Mouse (Mus musculus) spleen, postnatal 4 days (tissue): Measurements from ENCODE around the gene Il12rb2.

Experiments used
- DNase-seq, 2 experiments: peaks; one replicate each; pipeline ENCODE4 v3.0.0; 2022; ENCODE audit warnings: low spot score in 2 of 2

Il12rb2 gene

DNA sequence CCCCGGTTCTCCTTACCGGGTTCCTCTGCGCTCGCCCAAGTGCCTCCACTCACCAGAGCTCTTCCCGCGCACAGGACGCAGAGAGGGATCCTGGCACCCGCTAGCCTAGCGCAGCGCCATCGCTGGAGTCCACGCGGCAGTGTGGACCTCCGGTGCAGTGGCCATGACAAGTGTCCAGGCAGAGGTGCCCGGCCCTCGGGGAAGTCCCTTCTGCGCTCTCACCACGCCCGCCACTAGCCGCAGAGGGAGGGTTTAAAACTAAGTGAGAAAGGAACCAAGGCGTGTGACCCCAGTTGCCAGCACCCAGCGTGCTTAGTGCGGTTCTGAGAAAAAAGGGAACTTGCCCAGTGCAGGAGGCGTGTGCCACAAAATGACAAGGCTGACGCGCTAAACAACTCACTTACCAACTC lies at the start of gene Il12rb2:
Gene Il12rb2, minus strand, starts transcription at position 207 of the 410 bp plus-strand sequence.
- DNase-seq: peak; percentile 21 to 62

DNA sequence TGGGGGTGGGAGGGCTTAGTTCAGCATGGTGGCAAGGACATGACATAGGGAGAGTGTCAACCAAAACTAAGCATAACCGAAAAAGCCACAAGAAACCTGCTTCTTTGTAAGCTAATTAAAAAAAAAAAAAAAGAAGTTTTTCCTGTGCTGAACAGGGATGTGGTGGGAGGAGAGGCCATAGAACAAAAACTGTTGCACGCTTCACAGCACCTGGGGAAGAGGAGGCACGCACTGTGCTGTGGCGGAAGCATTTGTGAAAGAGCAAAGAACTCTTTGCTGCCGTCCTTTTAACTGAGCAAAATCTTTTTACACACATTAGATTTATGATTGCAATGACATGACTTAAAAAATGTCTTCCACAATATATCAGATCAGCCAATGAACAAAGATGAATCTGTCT lies 45.8 kb upstream of the Il12rb2 start:
- DNase-seq: no peak

DNA sequence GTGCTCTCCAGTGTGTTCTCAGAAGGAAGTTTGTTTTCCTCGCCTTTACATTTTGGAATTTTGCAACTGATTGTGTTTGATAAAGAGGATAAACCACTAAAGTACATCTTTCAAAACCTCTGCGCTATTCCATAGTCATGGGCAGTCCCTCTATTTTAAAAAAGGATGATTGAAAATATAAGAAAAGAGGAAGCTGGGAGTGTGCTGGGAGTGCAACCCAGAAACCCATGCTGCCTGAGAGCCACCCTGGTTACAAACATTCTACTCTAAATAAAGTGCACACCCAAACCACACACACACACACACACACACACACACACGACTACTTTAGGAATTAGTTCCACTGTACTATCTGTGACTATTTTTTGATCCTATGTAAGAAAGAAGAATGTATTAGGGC lies 40.6 kb upstream of the Il12rb2 start:
- DNase-seq: no peak

DNA sequence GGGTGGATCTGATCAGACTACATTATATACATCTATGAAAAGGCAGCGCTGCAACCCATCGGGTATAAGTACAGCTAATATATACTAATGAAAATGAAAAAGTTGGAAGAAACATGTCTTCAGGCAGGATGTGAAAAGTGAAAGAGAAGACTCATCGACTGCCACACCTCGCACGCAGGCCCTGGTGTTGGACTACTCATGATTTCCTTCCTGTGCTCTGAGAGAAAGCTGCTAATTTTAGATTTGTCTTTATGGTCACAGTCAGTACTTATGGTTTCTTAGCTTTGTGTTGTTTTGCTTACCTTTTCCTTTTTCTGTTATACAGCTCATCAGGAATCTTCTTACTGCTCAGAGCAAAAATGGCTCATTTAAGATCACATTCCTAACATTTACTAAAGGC lies 39.3 kb upstream of the Il12rb2 start:
- DNase-seq: no peak

DNA sequence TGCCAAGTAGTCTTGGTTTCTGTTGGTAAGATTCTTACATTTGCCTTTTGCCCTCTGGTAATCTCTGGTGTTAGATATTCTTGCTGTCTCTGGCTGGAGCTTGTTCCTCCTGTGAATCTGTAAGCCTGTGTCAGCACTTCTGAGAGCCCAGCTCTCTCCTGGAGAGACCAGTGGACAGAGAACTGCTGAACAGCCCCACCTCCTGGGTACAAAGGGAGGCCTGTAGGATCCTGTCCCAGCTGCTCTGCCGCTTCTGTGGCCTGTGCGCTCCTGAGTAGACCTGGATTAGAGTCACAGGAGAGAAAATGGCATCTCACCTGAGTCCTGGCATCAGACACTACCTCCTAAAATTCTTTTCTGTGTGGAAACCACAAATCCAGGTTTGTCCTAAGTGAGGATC lies 37.4 kb upstream of the Il12rb2 start:
- DNase-seq: no peak

DNA sequence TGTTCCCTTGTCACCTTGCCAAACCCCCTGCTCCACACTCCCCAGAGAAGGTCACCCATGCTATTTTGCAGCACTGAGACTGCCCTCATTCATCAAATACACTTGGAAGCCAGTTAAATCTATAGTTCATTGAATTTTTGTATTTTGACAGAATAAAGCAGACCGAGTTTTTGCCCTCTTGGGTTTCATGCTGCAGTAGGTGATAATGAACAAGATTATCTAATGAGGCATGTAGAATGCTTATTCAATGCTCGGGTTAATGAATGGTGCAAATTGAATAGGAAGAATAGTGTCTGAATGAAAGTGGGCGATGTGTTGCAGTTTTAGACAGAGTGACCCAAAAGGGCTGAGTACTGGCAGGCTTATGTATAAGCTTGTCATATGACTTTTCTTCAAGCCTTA lies 29.3 kb upstream of the Il12rb2 start:
- no peak for DNase-seq

DNA sequence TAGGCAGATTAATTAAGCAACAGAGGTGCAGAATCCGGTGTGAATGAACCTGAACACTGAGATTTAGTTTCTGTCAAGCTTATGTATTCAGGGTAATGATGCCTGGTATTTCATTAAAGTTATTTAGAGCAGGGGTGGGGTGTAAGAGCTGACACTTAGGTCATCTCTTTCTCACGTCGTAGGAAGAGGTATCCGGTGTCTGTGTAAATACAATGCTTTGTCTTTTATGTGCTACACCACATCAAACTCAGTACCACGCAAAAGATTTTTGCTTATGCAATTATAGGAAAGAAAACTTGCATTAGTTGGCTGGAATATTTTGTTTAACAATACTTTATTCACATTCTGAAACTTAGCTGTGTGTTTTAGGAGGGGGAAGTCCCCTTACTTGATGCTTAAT lies 23.6 kb upstream of the Il12rb2 start:
- DNase-seq: no peak

DNA sequence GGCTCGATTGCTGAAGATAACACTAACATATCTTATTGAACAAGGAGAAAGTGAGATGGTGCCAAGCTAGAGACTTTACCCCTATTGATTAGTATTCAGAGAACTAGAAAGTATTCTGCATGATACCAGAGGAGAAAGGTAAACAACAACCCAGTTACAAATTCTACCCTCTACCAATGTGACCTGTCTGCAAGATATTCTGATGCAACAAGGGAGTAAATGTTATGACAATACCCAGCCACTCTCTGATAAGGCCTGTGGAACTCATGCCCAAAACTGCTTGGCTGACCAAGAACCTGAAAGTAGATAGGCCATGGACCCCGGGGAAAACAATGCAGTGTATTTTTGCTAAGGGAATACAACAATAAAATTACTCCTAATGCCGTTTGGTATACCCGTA lies 10.2 kb downstream of the Il12rb2 start:
- DNase-seq: no peak

DNA sequence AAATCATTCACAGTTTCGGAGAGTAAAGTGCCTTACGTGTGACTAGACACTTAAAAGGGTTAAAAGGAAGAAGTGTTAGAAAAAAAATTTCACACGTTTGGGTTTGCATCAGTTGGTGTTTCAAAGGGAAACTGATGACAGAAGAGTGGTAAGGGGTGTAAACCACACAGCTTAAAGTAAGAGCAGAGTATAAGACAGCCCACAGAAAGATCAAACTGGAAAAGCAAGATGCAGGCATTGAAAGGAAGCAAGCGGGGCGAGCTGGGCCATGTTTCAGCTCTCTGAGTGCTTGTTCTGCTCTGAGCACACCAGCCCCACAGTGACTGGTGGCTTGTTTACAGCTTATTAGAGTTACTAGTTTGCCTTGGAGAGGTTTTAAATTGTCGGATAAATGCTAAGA lies 27.9 kb downstream of the Il12rb2 start:
- no peak for DNase-seq

DNA sequence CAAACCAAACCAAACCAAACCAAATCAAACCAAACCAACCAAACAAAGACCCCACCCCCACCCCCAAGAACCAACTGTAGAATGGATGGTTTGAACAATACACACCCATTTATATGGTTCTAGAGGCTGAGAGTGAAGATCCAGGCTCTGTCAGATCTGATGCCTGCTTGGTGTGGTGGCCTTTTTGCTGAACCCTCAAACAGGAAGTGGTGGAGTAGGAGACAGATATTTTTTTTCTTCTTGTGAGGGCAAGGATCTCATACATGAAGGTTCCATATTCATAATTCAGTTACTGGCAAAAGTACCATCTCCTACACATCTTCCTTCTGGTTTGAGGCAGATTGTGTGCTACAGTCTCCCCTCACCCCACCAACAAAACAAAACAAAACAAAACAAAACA lies 36.5 kb downstream of the Il12rb2 start:
- DNase-seq: no peak

DNA sequence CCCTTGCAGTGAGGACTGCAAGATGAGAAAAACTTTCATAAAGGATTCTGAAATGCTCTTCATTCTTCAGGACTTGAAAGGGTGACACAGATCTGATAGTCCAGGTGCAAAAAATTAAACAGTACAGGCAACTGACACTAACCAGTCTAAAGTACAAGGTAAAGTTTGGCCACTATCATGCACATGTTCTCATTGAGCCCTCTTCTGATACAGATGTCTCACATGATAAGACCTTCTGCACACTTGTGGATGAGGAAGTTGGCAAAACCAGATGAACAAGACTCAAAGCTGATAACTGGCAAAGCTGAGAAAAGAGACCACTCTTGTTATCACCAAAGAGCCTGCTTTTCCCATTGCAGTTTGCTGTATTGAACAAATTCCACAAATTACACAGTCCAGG lies 38.0 kb downstream of the Il12rb2 start:
- no peak for DNase-seq

DNA sequence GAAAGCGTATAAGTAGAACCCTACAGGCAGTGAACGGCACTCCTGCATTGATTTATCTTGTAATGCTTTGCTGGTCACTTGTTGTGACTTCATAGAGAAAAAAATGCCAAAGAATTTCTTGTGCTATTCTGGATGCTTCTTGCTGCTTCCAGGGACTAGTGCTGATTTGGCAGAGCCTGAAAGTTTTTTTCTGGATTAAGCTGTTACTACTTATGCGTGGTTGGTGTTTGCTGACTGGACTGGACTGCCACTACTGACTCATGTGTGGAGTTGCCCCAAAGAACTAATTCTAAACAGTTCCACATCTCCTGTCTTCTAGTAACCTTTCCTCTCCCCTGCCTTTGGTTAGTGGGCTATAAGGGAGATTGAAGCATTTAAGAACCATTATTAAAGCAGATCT lies 52.2 kb downstream of the Il12rb2 start:
- no peak for DNase-seq

DNA sequence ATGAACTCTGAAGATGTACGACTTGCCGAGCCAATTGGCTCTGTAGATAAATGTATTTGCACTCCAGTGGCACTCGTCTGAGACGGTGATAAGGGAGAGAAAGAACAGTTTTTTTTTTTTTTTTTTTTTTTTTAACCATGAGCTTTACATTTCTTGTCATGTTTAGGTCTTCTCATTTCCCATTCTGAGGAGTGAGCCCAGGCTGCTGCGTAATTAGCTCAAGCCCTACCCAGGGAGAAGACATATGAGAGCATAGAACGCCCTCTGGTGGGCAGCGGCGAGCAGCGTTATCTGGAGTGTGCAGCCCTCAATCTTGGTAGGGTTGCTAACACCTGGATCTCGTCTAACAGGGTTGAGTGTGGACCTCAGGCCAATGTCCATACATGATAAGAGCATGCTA lies 57.5 kb downstream of the Il12rb2 start:
- peak; percentile 59 to 82 for DNase-seq

DNA sequence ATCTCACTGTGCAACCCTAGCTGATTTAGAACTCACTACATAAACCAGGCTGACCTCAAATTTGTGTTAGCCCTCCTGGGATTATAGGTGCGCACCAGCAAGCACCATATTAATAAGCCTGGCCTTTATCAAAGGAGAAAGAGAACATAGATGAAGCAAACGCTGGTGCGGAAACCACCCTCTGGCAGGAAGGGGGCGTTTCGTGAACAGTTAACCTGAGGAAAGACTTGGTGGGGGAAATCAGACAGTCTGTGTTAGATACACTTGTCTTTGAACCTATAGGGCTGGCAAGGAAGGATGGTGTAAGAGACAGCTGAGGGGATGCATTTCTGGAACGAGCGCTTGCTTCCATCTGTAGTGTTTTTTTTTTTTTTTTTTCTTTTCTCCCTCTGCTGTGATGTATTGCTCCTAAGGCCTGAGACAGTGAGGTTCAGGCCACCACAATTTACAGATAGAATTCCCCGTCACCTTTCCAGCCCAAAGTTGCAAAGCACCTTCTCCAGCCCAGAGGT lies 58.1 kb downstream of the Il12rb2 start:
- no peak for DNase-seq

DNA sequence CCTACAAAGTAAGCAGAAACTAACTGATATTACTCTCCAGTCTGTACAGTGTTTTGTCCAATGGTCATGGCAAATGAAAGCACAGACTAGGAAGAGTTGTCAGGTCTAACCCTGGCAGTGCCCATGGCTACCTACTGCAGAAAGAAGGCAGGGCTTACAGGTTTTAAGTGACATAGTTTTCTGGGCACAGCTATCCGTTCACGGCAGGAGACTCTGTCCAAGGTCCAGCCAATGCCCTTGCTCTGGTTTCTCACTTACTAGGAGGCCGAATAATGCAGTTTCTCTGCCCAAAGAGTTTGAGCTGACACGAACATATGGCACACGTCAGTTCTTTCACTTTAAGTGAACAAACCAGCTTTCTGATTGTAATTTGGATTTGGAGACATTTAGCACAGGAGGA lies 58.9 kb downstream of the Il12rb2 start:
- peak in 1 of 2 experiments; percentile 5 for DNase-seq

DNA sequence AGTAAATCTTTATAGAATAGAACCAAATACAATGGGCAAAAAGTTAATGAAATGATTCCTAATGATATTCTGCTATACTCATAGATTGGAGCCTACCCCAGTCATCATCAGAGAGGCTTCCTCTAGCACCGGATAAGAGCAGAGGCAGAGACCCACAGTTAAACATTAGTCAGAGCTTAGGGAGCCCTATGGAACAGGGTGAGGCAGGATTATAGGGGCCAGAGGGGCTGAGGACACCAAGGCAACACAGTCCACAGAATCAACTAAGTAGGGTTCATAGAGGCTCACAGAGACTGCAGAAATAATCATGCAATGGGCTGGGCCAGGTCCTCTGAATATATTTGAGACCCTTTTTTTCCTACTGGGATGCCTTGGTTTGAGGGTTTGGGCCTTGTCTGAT lies 61.3 kb downstream of the Il12rb2 start:
- no peak for DNase-seq

DNA sequence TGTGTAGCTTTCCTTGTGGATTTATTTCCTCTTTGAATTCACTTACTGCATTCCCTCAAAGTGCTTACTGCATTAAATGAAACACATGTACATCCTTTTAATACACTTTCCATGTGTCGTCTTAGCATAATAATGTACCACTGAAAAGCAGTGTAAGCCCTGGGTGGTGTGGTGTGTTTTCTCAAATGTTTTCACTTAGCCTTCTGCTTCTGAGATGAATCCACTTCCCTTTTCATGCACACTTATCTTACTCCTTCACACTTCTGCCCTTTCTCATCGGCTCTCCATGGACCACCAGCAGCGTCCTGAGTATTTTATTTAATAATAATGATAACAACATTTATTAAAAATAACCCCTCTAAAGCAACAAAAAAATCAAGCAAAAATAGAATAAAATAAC lies 66.2 kb downstream of the Il12rb2 start:
- no peak for DNase-seq

DNA sequence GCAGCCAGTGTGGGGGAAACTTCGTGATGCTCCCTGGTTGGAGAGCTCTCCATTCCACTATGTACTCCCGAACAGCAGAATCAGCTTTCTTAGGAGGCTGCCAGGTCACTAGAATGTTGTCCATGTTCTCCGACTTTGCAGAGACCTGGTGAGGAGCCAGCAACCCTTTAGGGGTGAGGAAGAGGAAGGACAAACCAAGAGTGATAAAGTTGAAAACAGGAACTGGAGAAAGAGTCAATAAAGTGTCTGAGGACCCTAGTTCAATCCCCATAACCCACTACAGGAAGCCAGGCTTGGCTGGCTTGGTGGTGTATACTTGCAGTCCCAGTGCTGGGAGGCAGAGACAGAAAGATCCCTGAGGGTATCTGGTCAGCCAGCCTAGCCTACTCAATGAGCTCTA lies 67.0 kb downstream of the Il12rb2 start:
- DNase-seq: no peak

DNA sequence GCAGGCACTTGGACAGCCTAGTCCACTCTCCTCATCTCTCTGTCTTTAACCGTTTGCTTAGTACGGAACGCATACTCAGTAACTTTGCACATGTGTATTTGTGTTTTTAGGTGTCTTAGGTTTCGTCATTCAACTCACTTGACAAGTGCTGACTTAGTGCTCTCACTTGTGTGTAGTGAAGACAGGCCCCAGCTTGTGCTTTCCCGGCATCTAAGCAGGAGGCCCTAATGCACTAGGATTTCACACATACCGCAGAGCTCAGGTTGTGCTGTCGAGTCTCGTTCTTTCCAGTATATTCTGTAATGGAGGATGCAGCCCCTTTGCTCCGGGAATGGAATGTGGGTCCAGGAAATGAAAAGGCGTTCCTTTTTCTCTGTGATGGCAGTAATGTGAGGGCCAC lies 72.8 kb downstream of the Il12rb2 start:
- no peak for DNase-seq

DNA sequence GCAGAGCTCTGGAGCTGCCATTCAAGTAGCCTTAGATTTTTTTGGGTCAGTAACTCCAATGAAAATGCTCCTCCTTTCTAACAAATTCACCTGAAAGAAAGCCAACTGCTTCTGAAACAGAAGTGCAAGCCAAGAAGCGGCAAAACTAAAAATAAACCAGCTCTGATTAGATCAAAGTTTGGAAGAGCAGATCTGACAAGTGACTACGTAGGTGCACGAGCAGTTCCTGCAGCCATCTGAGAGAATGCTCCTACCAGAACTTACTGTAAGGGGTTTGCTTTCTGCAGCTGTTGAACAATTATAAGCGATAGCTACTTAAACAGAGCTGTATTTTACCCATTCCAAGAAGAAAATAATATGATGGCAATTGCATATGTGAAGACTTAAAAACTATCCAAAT lies 73.5 kb downstream of the Il12rb2 start:
- no peak for DNase-seq

DNA sequence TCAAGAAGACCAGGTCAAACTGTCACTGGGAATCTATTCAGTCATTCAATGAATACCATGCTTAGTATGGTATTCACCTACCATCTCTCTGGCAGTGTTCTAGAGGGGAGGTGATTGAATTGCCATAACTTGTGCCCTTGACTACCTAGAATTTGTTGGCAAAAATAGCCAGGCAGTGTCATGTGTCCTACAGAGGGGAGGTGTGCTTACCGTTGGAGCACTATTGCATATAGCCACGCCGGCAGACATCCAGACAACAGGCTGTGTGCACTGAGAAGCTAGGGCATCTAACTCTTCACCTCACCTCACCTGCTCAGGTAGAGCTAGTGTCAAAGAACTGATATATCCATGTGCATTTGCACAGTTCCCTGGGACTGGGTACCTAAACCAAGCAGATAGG lies 74.8 kb downstream of the Il12rb2 start:
- no peak for DNase-seq

DNA sequence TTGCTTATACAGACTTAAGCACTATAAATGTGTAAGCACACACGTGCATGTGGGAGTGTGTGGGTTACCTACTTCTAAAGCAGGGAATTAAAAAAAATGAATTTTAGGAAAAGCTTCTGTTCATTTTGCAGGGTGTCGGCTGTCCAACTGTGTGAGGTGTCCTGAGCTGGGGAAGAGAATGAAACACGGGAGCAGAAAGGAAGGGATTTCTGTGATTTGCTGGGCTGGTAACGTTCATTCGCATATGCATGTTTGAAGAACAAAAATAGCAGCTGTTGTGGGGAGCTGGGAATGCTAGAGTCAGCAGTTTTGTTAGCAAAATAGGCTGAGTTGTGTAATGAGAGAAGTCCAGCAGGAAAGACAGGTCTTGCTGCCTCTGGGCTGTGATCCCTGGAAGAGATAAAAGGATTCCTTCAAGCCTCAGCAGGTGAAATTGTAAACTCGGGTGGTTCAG lies 75.3 kb downstream of the Il12rb2 start:
- no peak for DNase-seq

DNA sequence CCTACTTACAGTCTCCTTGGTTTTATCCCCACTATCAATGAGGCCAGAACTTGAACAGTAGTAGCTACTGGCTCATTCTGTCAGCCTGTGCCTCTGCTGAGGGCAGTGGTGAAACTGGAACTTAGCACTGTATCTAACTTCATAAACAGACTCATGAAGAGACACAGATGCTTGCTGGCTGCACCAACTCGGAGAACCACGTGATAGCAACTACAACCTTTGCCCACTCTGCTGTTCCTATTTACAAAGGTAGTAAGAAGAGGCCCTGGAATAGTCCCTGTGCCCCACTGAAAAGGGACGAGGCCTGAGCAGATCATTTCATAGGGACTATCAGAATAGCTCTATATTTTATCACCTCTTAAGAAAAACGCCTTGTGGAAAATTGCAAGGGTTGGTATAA lies 75.7 kb downstream of the Il12rb2 start:
- no peak for DNase-seq

DNA sequence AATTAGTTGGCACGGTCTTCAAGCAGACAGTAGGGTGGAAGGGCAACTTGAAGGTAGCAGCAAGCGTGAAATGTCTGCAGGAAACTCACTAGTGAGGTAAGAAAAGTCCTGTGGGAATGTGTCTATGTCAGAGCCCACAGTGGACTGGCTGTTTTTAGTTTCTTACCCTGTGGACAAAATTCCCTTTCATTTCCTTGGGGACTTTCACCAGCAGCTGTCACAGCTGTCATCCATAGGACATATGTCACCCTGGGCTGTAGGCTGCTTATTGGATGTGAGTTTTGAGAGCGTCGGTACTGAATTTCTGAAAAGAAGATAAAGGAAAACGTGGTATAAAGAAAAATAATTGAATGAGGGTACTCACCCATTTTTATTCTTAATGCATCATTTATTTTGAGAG lies 77.2 kb downstream of the Il12rb2 start:
- no peak for DNase-seq

DNA sequence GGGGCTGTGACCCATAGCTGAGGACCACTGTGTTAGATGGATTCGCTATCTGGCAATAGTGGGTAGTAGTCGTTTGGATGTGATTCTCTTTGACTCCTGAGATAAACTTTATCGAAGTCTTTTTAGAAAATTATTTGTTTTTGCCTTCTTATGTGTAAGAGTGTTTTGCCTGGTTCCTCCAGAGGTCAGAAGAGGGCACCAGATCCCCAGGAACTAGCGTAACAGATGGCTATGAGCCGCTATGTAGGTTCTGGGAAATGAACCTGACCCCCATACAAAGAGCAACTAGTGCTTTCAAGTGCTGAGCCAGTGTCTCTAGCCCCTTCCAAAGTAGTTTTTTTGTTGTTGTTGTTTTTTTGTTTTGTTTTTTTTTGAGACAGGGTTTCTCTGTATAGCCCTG lies 79.9 kb downstream of the Il12rb2 start:
- DNase-seq: no peak
